Mouse (Mus musculus): ENCODE results near the gene Mydgf.

Mydgf gene

GRCm38 (mm10) chr17:56141702-56142605, 41.8 kb downstream of the Mydgf start:
- DNase-seq (ENCODE audit: extremely low spot score) = peak; percentile 65

- DNase-seq (ENCODE audit: extremely low spot score) = peak; percentile 76
Measured at GRCm38 (mm10) chr17:56139858-56140595, 43.7 kb downstream of the Mydgf start, which contains the start of gene Sema6b. Gene Sema6b, minus strand, starts transcription at chr17:56140343.

- DNase-seq (ENCODE audit: extremely low spot score) = no peak
Measured at GRCm38 (mm10) chr17:56139355-56139754, 44.4 kb downstream of the Mydgf start.

- DNase-seq (ENCODE audit: extremely low spot score) = no peak
Measured at GRCm38 (mm10) chr17:56137839-56138613, 45.7 kb downstream of the Mydgf start.

GRCm38 (mm10) chr17:56136558-56136957, 47.2 kb downstream of the Mydgf start:
- DNase-seq (ENCODE audit: extremely low spot score) = no peak

GRCm38 (mm10) chr17:56134463-56134971, 49.2 kb downstream of the Mydgf start:
- DNase-seq (ENCODE audit: extremely low spot score) = peak; percentile 63

GRCm38 (mm10) chr17:56133457-56134363, 50.0 kb downstream of the Mydgf start:
- peak; percentile 81 for DNase-seq (ENCODE audit: extremely low spot score)

GRCm38 (mm10) chr17:56132661-56133060, 51.1 kb downstream of the Mydgf start:
- peak; percentile 60 for DNase-seq (ENCODE audit: extremely low spot score)

- no peak for DNase-seq (ENCODE audit: extremely low spot score)
Measured at GRCm38 (mm10) chr17:56131814-56132213, 51.9 kb downstream of the Mydgf start.

GRCm38 (mm10) chr17:56131136-56131535, 52.6 kb downstream of the Mydgf start:
- DNase-seq (ENCODE audit: extremely low spot score) = no peak

- no peak for DNase-seq (ENCODE audit: extremely low spot score)
Measured at GRCm38 (mm10) chr17:56128246-56128645, 55.5 kb downstream of the Mydgf start.

GRCm38 (mm10) chr17:56126175-56126574, 57.5 kb downstream of the Mydgf start:
- no peak for DNase-seq (ENCODE audit: extremely low spot score)

All from embryo, embryonic 9.5 days (tissue).